ENCODE assay signal across 12 mouse cellular contexts in genomic region chr15:100419311-100419710, GRCm38 (mm10). TPM values are rescaled to one million over a fixed set of nuclear protein-coding genes. Genes with fewer than 3 reads are reported as not detected.
DNase-seq lines count a peak whose midpoint lies in the region; ATAC-seq and TF ChIP-seq lines count a peak whose summit lies in the region.
"Had no signal": no experiment of that assay in that cellular context is flagged by ENCODE, and none has a peak within 500 bp of the region (broad histone marks: within the 10 kb centered on the region; RNA-seq: fewer than 3 reads in every experiment).

No protein-coding gene starts in this region.

- no peak for ATAC-seq in forebrain, embryonic 13.5 days
- ATAC-seq in forebrain, embryonic 16.5 days: no peak
- no peak for ATAC-seq in kidney, postnatal 0 days (replicated peaks; ENCODE audit: low FRiP score, low read depth)
- peak; percentile 1 for ATAC-seq in liver, embryonic 13.5 days (ENCODE audit: low read depth)

- no peaks in the 10 kb centered on the region for H3K36me3 ChIP-seq in forebrain, embryonic 13.5 days (ENCODE audit: poor library complexity, severe bottlenecking)
- no peaks in the 10 kb centered on the region for H3K36me3 ChIP-seq in forebrain, embryonic 16.5 days (ENCODE audit: control insufficient read depth, insufficient read depth)
- H3K36me3 ChIP-seq in kidney, postnatal 0 days (ENCODE audit: insufficient read depth, low read length): no peaks in the 10 kb centered on the region
- peaks cover 30% of the 10 kb centered on the region for H3K36me3 ChIP-seq in liver, embryonic 13.5 days

- H3K27ac ChIP-seq in forebrain, embryonic 13.5 days: no peak overlapping the region
- H3K27ac ChIP-seq in forebrain, embryonic 16.5 days (ENCODE audit: low read length): no peak overlapping the region
- 0 out of 2 replicates have a peak overlapping the region, but pooled peaks have one; percentile 25 for H3K27ac ChIP-seq in kidney, postnatal 0 days
- peak overlapping the region; percentile 98 for H3K27ac ChIP-seq in liver, embryonic 13.5 days

- H3K4me3 ChIP-seq in forebrain, embryonic 13.5 days: no peak overlapping the region
- no peak overlapping the region for H3K4me3 ChIP-seq in forebrain, embryonic 16.5 days (replicated peaks; ENCODE audit: low read length)
- no peak overlapping the region for H3K4me3 ChIP-seq in kidney, postnatal 0 days (replicated peaks; ENCODE audit: low read depth, low read length)
- peak overlapping the region; percentile 99 for H3K4me3 ChIP-seq in liver, embryonic 13.5 days (replicated peaks)

- peak overlapping the region; percentile 39; the same call in 1 of the 2 replicates for H3K9ac ChIP-seq in forebrain, embryonic 13.5 days
- no peak overlapping the region for H3K9ac ChIP-seq in forebrain, embryonic 16.5 days (replicated peaks; ENCODE audit: low read depth, low read length)
- H3K9ac ChIP-seq in kidney, postnatal 0 days (ENCODE audit: low read depth, low read length): 0 out of 2 replicates have a peak overlapping the region, but pooled peaks have one; percentile 6
- H3K9ac ChIP-seq in liver, embryonic 13.5 days: peak overlapping the region; percentile 100

- H3K4me1 ChIP-seq in forebrain, embryonic 13.5 days: peaks cover 43% of the 10 kb centered on the region
- H3K4me1 ChIP-seq in forebrain, embryonic 16.5 days (replicated peaks; ENCODE audit: control insufficient read depth, insufficient read depth, low read length): peaks cover 27% of the 10 kb centered on the region
- H3K4me1 ChIP-seq in kidney, postnatal 0 days (replicated peaks; ENCODE audit: insufficient read depth, low read length): peaks cover 20% of the 10 kb centered on the region; the same call in 1 of the 2 replicates
- H3K4me1 ChIP-seq in liver, embryonic 13.5 days (replicated peaks): peaks cover 85% of the 10 kb centered on the region

- DNase-seq in kidney, postnatal 0 days (ENCODE audit: low spot score): no peak
- DNase-seq in kidney, adult 8-10 months: no peak
- DNase-seq in adrenal gland, postnatal 14 days: peak; percentile 81
- DNase-seq in liver, embryonic 13.5 days: peak; percentile 25
- DNase-seq in Muller cell, postnatal 12 days (ENCODE audit: inconsistent ontology term): no peak
- DNase-seq in retina, postnatal 1 day: no peak
- DNase-seq: cerebellum, adult 11-12 months; layer of hippocampus, postnatal 36 days had no signal

- H3K9me3 ChIP-seq in forebrain, embryonic 13.5 days (replicated peaks): no peaks in the 10 kb centered on the region
- no peaks in the 10 kb centered on the region for H3K9me3 ChIP-seq in forebrain, embryonic 16.5 days (ENCODE audit: control insufficient read depth, low read length)
- H3K9me3 ChIP-seq in kidney, postnatal 0 days (replicated peaks; ENCODE audit: low read length): no peaks in the 10 kb centered on the region
- H3K9me3 ChIP-seq in liver, embryonic 13.5 days (replicated peaks): no peaks in the 10 kb centered on the region

- 76% methylated on average over 8 of the region's 8 CpGs for WGBS in forebrain, embryonic 13.5 days
- WGBS in forebrain, embryonic 16.5 days: 76% methylated on average over 8 of the region's 8 CpGs
- 47% methylated on average over 8 of the region's 8 CpGs for WGBS in kidney, postnatal 0 days
- 45% methylated on average over 8 of the region's 8 CpGs for WGBS in liver, embryonic 13.5 days (ENCODE audit: insufficient replicate concordance)

- H3K27me3 ChIP-seq in forebrain, embryonic 13.5 days: peaks cover 10% of the 10 kb centered on the region
- peaks cover 10% of the 10 kb centered on the region for H3K27me3 ChIP-seq in forebrain, embryonic 16.5 days (replicated peaks; ENCODE audit: control insufficient read depth, insufficient read depth, low read length)
- no peaks in the 10 kb centered on the region for H3K27me3 ChIP-seq in kidney, postnatal 0 days (ENCODE audit: insufficient read depth, low read length)
- peaks cover 7% of the 10 kb centered on the region for H3K27me3 ChIP-seq in liver, embryonic 13.5 days

- H3K4me2 ChIP-seq in forebrain, embryonic 13.5 days: no peak overlapping the region
- H3K4me2 ChIP-seq in forebrain, embryonic 16.5 days (ENCODE audit: low read length): no peak overlapping the region
- H3K4me2 ChIP-seq in kidney, postnatal 0 days (ENCODE audit: low read length): peak overlapping the region; percentile 11; the same call in 1 of the 2 replicates
- H3K4me2 ChIP-seq in liver, embryonic 13.5 days: peak overlapping the region; percentile 79

- TF ChIP-seq CTCF in kidney, postnatal 0 days (IDR thresholded peaks at IDR 0.05; ENCODE audit: low read depth): no peak

RNA-seq across cellular contexts. Expression of gene Gm5475, which starts 2.6 kb away (rescaled TPM):
- 0.06 TPM in 1 of 2 replicates, not detected in the other for polyA plus RNA-seq in forebrain, embryonic 13.5 days (2015; fragmentation: Nextera tagmentation; extraction: Ambion mirVana)
- 0.09 TPM in 2 replicates for polyA plus RNA-seq in forebrain, embryonic 16.5 days (2015; fragmentation: Nextera tagmentation; extraction: Ambion mirVana)
- polyA plus RNA-seq in kidney, postnatal 0 days (2015; fragmentation: Nextera tagmentation; extraction: Ambion mirVana): 1.3 and 1.5 TPM in 2 replicates
- 0.19 TPM in 2 replicates for total RNA-seq in adrenal gland, postnatal 14 days (2021)
- not detected in 2 replicates for polyA plus RNA-seq in liver, embryonic 13.5 days (2015; fragmentation: Nextera tagmentation; extraction: Ambion mirVana)
- total RNA-seq: CH12.LX; layer of hippocampus, postnatal 36 days had no signal
- polyA plus RNA-seq: stomach, embryonic 14.5 days had no signal

RNA-seq across cellular contexts. Expression of gene Slc11a2, which starts 5.6 kb away (rescaled TPM):
- 21.3 and 22.1 TPM in 2 replicates for polyA plus RNA-seq in forebrain, embryonic 13.5 days (2015; fragmentation: Nextera tagmentation; extraction: Ambion mirVana)
- 20.3 and 28.2 TPM in 2 replicates for polyA plus RNA-seq in forebrain, embryonic 16.5 days (2015; fragmentation: Nextera tagmentation; extraction: Ambion mirVana)
- polyA plus RNA-seq in kidney, postnatal 0 days (2015; fragmentation: Nextera tagmentation; extraction: Ambion mirVana): 28.1 and 33.2 TPM in 2 replicates
- total RNA-seq in adrenal gland, postnatal 14 days (2021): 95.8 and 102 TPM in 2 replicates
- 46.8 and 57.1 TPM in 2 replicates for polyA plus RNA-seq in liver, embryonic 13.5 days (2015; fragmentation: Nextera tagmentation; extraction: Ambion mirVana)

RNA-seq across cellular contexts. Expression of gene Letmd1, which starts 49.5 kb away (rescaled TPM):
- polyA plus RNA-seq in forebrain, embryonic 13.5 days (2015; fragmentation: Nextera tagmentation; extraction: Ambion mirVana): 44.7 and 50.3 TPM in 2 replicates
- polyA plus RNA-seq in forebrain, embryonic 16.5 days (2015; fragmentation: Nextera tagmentation; extraction: Ambion mirVana): 52.4 and 58.7 TPM in 2 replicates
- 21.3 and 22.4 TPM in 2 replicates for polyA plus RNA-seq in kidney, postnatal 0 days (2015; fragmentation: Nextera tagmentation; extraction: Ambion mirVana)
- total RNA-seq in adrenal gland, postnatal 14 days (2021): 287 and 307 TPM in 2 replicates
- polyA plus RNA-seq in liver, embryonic 13.5 days (2015; fragmentation: Nextera tagmentation; extraction: Ambion mirVana): 14.4 and 15.0 TPM in 2 replicates

RNA-seq across cellular contexts. Expression of gene Higd1c, which starts 55.0 kb away (rescaled TPM):
- polyA plus RNA-seq in forebrain, embryonic 13.5 days (2015; fragmentation: Nextera tagmentation; extraction: Ambion mirVana): not detected in 2 replicates
- polyA plus RNA-seq in forebrain, embryonic 16.5 days (2015; fragmentation: Nextera tagmentation; extraction: Ambion mirVana): not detected in 2 replicates
- 0.69 TPM in 1 of 2 replicates, not detected in the other for polyA plus RNA-seq in kidney, postnatal 0 days (2015; fragmentation: Nextera tagmentation; extraction: Ambion mirVana)
- 0.83 TPM in 1 of 2 replicates, not detected in the other for total RNA-seq in adrenal gland, postnatal 14 days (2021)
- polyA plus RNA-seq in liver, embryonic 13.5 days (2015; fragmentation: Nextera tagmentation; extraction: Ambion mirVana): not detected in 2 replicates
- total RNA-seq: CH12.LX; layer of hippocampus, postnatal 36 days had no signal
- polyA plus RNA-seq: stomach, embryonic 14.5 days had no signal

Comparison
In these comparisons a context has a peak if more than half of its experiments do, and no peak if none do; other contexts are left out.
1. H3K27ac ChIP-seq: peak in kidney, postnatal 0 days (single experiment) and liver, embryonic 13.5 days (single experiment); none in forebrain, embryonic 13.5 days (single experiment) and forebrain, embryonic 16.5 days (single experiment).
2. H3K4me2 ChIP-seq: peak in kidney, postnatal 0 days (single experiment) and liver, embryonic 13.5 days (single experiment); none in forebrain, embryonic 13.5 days (single experiment) and forebrain, embryonic 16.5 days (single experiment).
3. DNase-seq: peak in adrenal gland, postnatal 14 days (single experiment) and liver, embryonic 13.5 days (single experiment); none in kidney, postnatal 0 days (single experiment), kidney, adult 8-10 months (0 of 2), Muller cell, postnatal 12 days (single experiment) and retina, postnatal 1 day (single experiment).